8 mouse cellular contexts compared by ENCODE assay signal in the genomic region with DNA sequence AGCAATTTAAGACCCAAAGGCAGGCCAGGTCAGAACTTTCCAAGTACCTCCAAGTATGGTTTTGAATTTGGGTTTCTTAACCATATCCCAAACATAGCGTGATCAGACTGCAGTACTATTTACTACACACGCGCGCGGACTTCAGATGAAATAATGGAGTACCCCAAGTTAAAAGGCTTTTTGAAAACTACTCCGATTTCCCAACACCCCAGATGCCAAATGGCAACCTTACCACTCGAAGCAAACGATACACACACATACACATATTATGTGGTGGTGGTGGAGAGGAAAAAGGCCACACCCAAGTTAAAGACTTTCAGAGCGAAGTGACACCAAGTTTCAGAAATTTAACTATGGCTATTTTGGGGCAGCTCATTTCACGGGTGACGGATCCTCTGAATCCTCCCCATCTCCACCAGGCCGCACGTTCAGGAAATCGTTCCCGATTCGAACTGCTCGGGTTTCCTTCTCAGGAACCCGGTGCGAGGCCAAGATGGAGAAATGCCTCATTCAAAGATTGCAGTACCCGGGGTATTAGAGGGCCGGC. TPM values are rescaled to one million over a fixed set of nuclear protein-coding genes. Genes with fewer than 3 reads are reported as not detected.
A peak's percentile ranks its signal among the peaks of the same experiment; 100 is the strongest.
DNase-seq lines count a peak whose midpoint lies in the region; ATAC-seq and TF ChIP-seq lines count a peak whose summit lies in the region.

No protein-coding gene starts in this region.

- peak in 1 of 2 experiments; percentile 9 for DNase-seq in layer of hippocampus, adult 2 months (ENCODE audit: low spot score in 2 of 2)
- DNase-seq in layer of hippocampus, adult 11-12 months (ENCODE audit: low spot score): no peak
- peak; percentile 27 for DNase-seq in Muller cell, postnatal 12 days (ENCODE audit: inconsistent ontology term)
- no peak for DNase-seq in limb, embryonic 11.5 days (ENCODE audit: low spot score)
- no peak for DNase-seq in left cerebral cortex, postnatal 36 days (ENCODE audit: low spot score in 2 of 2)
- no peak for DNase-seq in adrenal gland, adult (ENCODE audit: inconsistent age in 2 of 2, low spot score in 1 of 2)

- no peaks in the 10 kb centered on the region for H3K36me3 ChIP-seq in limb, embryonic 11.5 days (ENCODE audit: control insufficient read depth, insufficient read depth, low read length)
- no peaks in the 10 kb centered on the region for H3K36me3 ChIP-seq in neural tube, embryonic 13.5 days

- WGBS in limb, embryonic 11.5 days: 6% methylated on average over 21 of the region's 21 CpGs
- WGBS in neural tube, embryonic 13.5 days: 5% methylated on average over 21 of the region's 21 CpGs

- peak overlapping the region; percentile 89 for H3K27ac ChIP-seq in layer of hippocampus, adult 2 months
- H3K27ac ChIP-seq in limb, embryonic 11.5 days (replicated peaks; ENCODE audit: low read depth, low read length): no peak overlapping the region
- peak overlapping the region; percentile 85 for H3K27ac ChIP-seq in neural tube, embryonic 13.5 days (replicated peaks)

- intact Hi-C loops in left cerebral cortex, postnatal 36 days (cut with DNase I): no loop called here

- peak overlapping the region; percentile 95 for H3K9ac ChIP-seq in limb, embryonic 11.5 days (ENCODE audit: low read length)
- H3K9ac ChIP-seq in neural tube, embryonic 13.5 days: peak overlapping the region; percentile 98

- H3K4me1 ChIP-seq in limb, embryonic 11.5 days (ENCODE audit: control insufficient read depth, insufficient read depth, low read length): no peaks in the 10 kb centered on the region
- H3K4me1 ChIP-seq in neural tube, embryonic 13.5 days (replicated peaks): peaks cover 18% of the 10 kb centered on the region

- TF ChIP-seq CTCF in layer of hippocampus, adult 2 months (conservative IDR thresholded peaks at IDR 0.05): no peak

- H3K27me3 ChIP-seq in limb, embryonic 11.5 days (ENCODE audit: control insufficient read depth, insufficient read depth, low read length): no peaks in the 10 kb centered on the region
- no peaks in the 10 kb centered on the region for H3K27me3 ChIP-seq in neural tube, embryonic 13.5 days

- peak; percentile 31; the same call in 1 of the 2 replicates for ATAC-seq in erythroid progenitor cell, adult 5-6 weeks (replicated peaks; ENCODE audit: low FRiP score, poor library complexity, severe bottlenecking)
- no peak for ATAC-seq in limb, embryonic 11.5 days (ENCODE audit: insufficient number of reproducible peaks, low FRiP score, low TSS enrichment, low read depth)
- ATAC-seq in neural tube, embryonic 13.5 days (ENCODE audit: low read depth): no peak

- H3K4me2 ChIP-seq in limb, embryonic 11.5 days (ENCODE audit: low read depth, severe bottlenecking): peak overlapping the region; percentile 63
- peak overlapping the region; percentile 76 for H3K4me2 ChIP-seq in neural tube, embryonic 13.5 days

- no peaks in the 10 kb centered on the region for H3K9me3 ChIP-seq in limb, embryonic 11.5 days (ENCODE audit: control insufficient read depth, low read length)
- no peaks in the 10 kb centered on the region for H3K9me3 ChIP-seq in neural tube, embryonic 13.5 days

- peak overlapping the region; percentile 98 for H3K4me3 ChIP-seq in layer of hippocampus, adult 2 months
- H3K4me3 ChIP-seq in limb, embryonic 11.5 days (ENCODE audit: low read depth, low read length): peak overlapping the region; percentile 100
- peak overlapping the region; percentile 100 for H3K4me3 ChIP-seq in neural tube, embryonic 13.5 days

RNA-seq across cellular contexts. Expression of a gene that starts 0.9 kb away (rescaled TPM):
- 100 to 1,000 TPM; 240 to 257 TPM for total RNA-seq in layer of hippocampus, adult 2 months (2021)
- 46.9 and 67.1 TPM in 2 replicates for total RNA-seq in erythroid progenitor cell, adult 5-6 weeks (2015; ENCODE audit: low replicate concordance)
- 42.1 and 47.2 TPM in 2 replicates for total RNA-seq in erythroid progenitor cell, adult 5-6 weeks (2017; ENCODE audit: low replicate concordance)
- 133 and 154 TPM in 2 replicates for polyA plus RNA-seq in limb, embryonic 11.5 days (2014; fragmentation: Nextera tagmentation; extraction: Ambion mirVana)
- 167 and 175 TPM in 2 replicates for polyA plus RNA-seq in neural tube, embryonic 13.5 days (2015; fragmentation: Nextera tagmentation; extraction: Ambion mirVana)
- total RNA-seq in left cerebral cortex, postnatal 36 days (2021): 100 to 1,000 TPM; 276 to 317 TPM
